Mouse (Mus musculus): ENCODE results near the gene Mybpc2.

Mybpc2 gene

GRCm38 (mm10) chr7:44546274-44546673 lies 21.8 kb upstream of the Mybpc2 start:
- in situ Hi-C loops (cut with MboI) = no loop called here

- in situ Hi-C loops (cut with MboI) = no loop called here
Measured at GRCm38 (mm10) chr7:44543071-44543470, 18.6 kb upstream of the Mybpc2 start.

GRCm38 (mm10) chr7:44542555-44542954 lies 18.1 kb upstream of the Mybpc2 start:
- in situ Hi-C loops (cut with MboI) = no loop called here

GRCm38 (mm10) chr7:44538756-44539624 lies 14.5 kb upstream of the Mybpc2 start:
- in situ Hi-C loops (cut with MboI) = no loop called here

- in situ Hi-C loops (cut with MboI) = no loop called here
Measured at GRCm38 (mm10) chr7:44537496-44537895, 13.0 kb upstream of the Mybpc2 start.

GRCm38 (mm10) chr7:44537009-44537408 lies 12.6 kb upstream of the Mybpc2 start:
- in situ Hi-C loops (cut with MboI) = no loop called here

- in situ Hi-C loops (cut with MboI) = no loop called here
Measured at GRCm38 (mm10) chr7:44536590-44536968, 12.1 kb upstream of the Mybpc2 start.

GRCm38 (mm10) chr7:44535657-44536589 lies 11.5 kb upstream of the Mybpc2 start:
- in situ Hi-C loops (cut with MboI) = no loop called here

GRCm38 (mm10) chr7:44534656-44535441 lies 10.4 kb upstream of the Mybpc2 start:
- in situ Hi-C loops (cut with MboI) = no loop called here

- in situ Hi-C loops (cut with MboI) = no loop called here
Measured at GRCm38 (mm10) chr7:44534242-44534641, 9.8 kb upstream of the Mybpc2 start.

GRCm38 (mm10) chr7:44533746-44534045 lies 9.2 kb upstream of the Mybpc2 start:
- in situ Hi-C loops (cut with MboI) = no loop called here

- in situ Hi-C loops (cut with MboI) = no loop called here
Measured at GRCm38 (mm10) chr7:44532918-44533745, 8.7 kb upstream of the Mybpc2 start.

GRCm38 (mm10) chr7:44531946-44532732 lies 7.7 kb upstream of the Mybpc2 start, which contains the start of gene Spib:
Spib (minus strand) TSS chr7:44532071.
- in situ Hi-C loops (cut with MboI) = no loop called here

- in situ Hi-C loops (cut with MboI) = no loop called here
Measured at GRCm38 (mm10) chr7:44531207-44531606, 6.8 kb upstream of the Mybpc2 start.

- in situ Hi-C loops (cut with MboI) = no loop called here
Measured at GRCm38 (mm10) chr7:44530507-44530906, 6.1 kb upstream of the Mybpc2 start.

GRCm38 (mm10) chr7:44529518-44529917 lies 5.1 kb upstream of the Mybpc2 start:
- in situ Hi-C loops (cut with MboI) = no loop called here

GRCm38 (mm10) chr7:44527483-44528398 lies 3.3 kb upstream of the Mybpc2 start:
- in situ Hi-C loops (cut with MboI) = no loop called here

GRCm38 (mm10) chr7:44526414-44527154 lies 2.1 kb upstream of the Mybpc2 start:
- in situ Hi-C loops (cut with MboI) = no loop called here

Data from mature B cell (primary cell).